8 mouse cellular contexts compared by ENCODE assay signal in the genomic region with DNA sequence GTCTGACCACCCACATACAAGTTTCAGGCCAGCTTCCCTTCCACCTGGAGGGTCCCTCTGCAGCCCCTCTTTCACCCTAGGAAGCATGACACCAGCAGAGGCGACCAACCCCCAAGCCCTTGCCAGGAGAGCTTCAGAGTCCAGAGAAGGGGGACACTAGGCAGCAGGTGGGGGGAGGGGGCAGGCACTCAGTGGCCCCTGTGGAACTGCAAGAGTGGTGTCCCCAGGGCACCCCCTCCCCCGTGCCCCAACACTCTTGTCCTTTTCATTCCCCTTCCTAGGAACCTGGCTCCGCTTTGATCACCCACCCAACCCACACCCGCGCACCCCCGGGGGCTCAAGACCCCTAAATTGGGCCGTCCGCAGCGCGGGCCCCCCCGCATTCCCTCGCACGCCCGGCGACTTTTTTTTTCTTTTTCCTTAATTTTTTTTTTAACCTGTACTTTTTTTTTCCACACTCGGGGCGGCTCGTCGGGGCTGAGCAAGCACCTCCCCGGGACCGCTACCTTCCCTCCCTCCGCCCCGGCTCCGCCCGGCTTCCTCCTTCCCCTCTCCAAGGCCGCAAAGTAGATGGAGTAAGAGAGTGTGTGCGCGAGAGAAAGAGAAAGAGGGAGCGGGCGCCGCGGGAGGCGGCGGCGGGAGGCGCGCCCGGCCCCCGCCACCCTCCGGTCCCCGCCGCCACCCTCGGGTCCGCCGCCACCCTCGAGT. TPM values are rescaled to one million over a fixed set of nuclear protein-coding genes. Genes with fewer than 3 reads are reported as not detected.
A peak's percentile ranks its signal among the peaks of the same experiment; 100 is the strongest.
DNase-seq lines count a peak whose midpoint lies in the region; ATAC-seq lines count a peak whose summit lies in the region.

No protein-coding gene starts in this region.

- H3K4me3 ChIP-seq in forebrain, embryonic 13.5 days, result peak overlapping the region; percentile 77
- peak overlapping the region; percentile 85 for H3K4me3 ChIP-seq in intestine, embryonic 15.5 days (replicated peaks)
- H3K4me3 ChIP-seq in neural tube, embryonic 12.5 days, result peak overlapping the region; percentile 79

- H3K36me3 ChIP-seq in forebrain, embryonic 13.5 days (ENCODE audit: poor library complexity, severe bottlenecking), result peaks cover 5% of the 10 kb centered on the region; the same call in 1 of the 2 replicates
- H3K36me3 ChIP-seq in intestine, embryonic 15.5 days, result no peaks in the 10 kb centered on the region
- peaks cover 5% of the 10 kb centered on the region; the same call in 1 of the 2 replicates for H3K36me3 ChIP-seq in neural tube, embryonic 12.5 days

- peaks cover 11% of the 10 kb centered on the region; the same call in 1 of the 2 replicates for H3K27me3 ChIP-seq in forebrain, embryonic 13.5 days
- H3K27me3 ChIP-seq in intestine, embryonic 15.5 days (replicated peaks), result 0 out of 2 replicates have a peak, but pooled peaks cover 5% of the 10 kb centered on the region
- 0 out of 2 replicates have a peak, but pooled peaks cover 5% of the 10 kb centered on the region for H3K27me3 ChIP-seq in neural tube, embryonic 12.5 days (replicated peaks)

- H3K4me1 ChIP-seq in forebrain, embryonic 13.5 days, result peaks cover 10% of the 10 kb centered on the region
- H3K4me1 ChIP-seq in intestine, embryonic 15.5 days (replicated peaks), result peaks cover 5% of the 10 kb centered on the region
- H3K4me1 ChIP-seq in neural tube, embryonic 12.5 days, result peaks cover 12% of the 10 kb centered on the region; the same call in 1 of the 2 replicates

- peak overlapping the region; percentile 73 for H3K4me2 ChIP-seq in forebrain, embryonic 13.5 days
- H3K4me2 ChIP-seq in intestine, embryonic 15.5 days (replicated peaks), result peak overlapping the region; percentile 94
- peak overlapping the region; percentile 80 for H3K4me2 ChIP-seq in neural tube, embryonic 12.5 days (replicated peaks)

- peak; percentile 36 for DNase-seq in retina, postnatal 1 day
- no peak for DNase-seq in retina, embryonic 14.5 days (ENCODE audit: low spot score)
- peak; percentile 53 for DNase-seq in brain, adult 2 months (ENCODE audit: low read depth, low spot score)
- peak; percentile 71 to 72 for DNase-seq in lung, adult 18-20 months
- DNase-seq in natural killer cell, adult 2 months (ENCODE audit: low spot score in 2 of 2), result no peak

- 1% methylated on average over 35 of the region's 46 CpGs for WGBS in forebrain, embryonic 13.5 days
- WGBS in intestine, embryonic 15.5 days, result under 1% methylated on average over 30 of the region's 46 CpGs
- WGBS in neural tube, embryonic 12.5 days, result under 1% methylated on average over 31 of the region's 46 CpGs

- H3K27ac ChIP-seq in forebrain, embryonic 13.5 days, result peak overlapping the region; percentile 82
- peak overlapping the region; percentile 87 for H3K27ac ChIP-seq in intestine, embryonic 15.5 days
- H3K27ac ChIP-seq in neural tube, embryonic 12.5 days, result peak overlapping the region; percentile 68; the same call in 1 of the 2 replicates

- peaks cover 3% of the 10 kb centered on the region; the same call in 1 of the 2 replicates for H3K9me3 ChIP-seq in forebrain, embryonic 13.5 days (replicated peaks)
- no peaks in the 10 kb centered on the region for H3K9me3 ChIP-seq in intestine, embryonic 15.5 days
- H3K9me3 ChIP-seq in neural tube, embryonic 12.5 days, result peaks cover 7% of the 10 kb centered on the region

- ATAC-seq in forebrain, embryonic 13.5 days, result peak; percentile 74
- ATAC-seq in intestine, embryonic 15.5 days, result peak; percentile 76
- peak; percentile 75 for ATAC-seq in neural tube, embryonic 12.5 days (ENCODE audit: low FRiP score, low read depth)

- peak overlapping the region; percentile 78 for H3K9ac ChIP-seq in forebrain, embryonic 13.5 days
- H3K9ac ChIP-seq in intestine, embryonic 15.5 days, result peak overlapping the region; percentile 86
- H3K9ac ChIP-seq in neural tube, embryonic 12.5 days, result peak overlapping the region; percentile 83

RNA-seq across cellular contexts. Expression of a gene that starts 0.7 kb away (rescaled TPM):
- polyA plus RNA-seq in forebrain, embryonic 13.5 days (2015; fragmentation: Nextera tagmentation; extraction: Ambion mirVana), result 7.0 and 8.5 TPM in 2 replicates
- 5.4 and 6.2 TPM in 2 replicates for polyA plus RNA-seq in intestine, embryonic 15.5 days (2015; fragmentation: Nextera tagmentation; extraction: Ambion mirVana)
- polyA plus RNA-seq in neural tube, embryonic 12.5 days (2016; fragmentation: Nextera tagmentation; extraction: Ambion mirVana), result 9.1 and 9.3 TPM in 2 replicates

Comparison
In these comparisons a context has a peak if more than half of its experiments do, and no peak if none do; other contexts are left out.
1. DNase-seq: peak in retina, postnatal 1 day (single experiment), brain, adult 2 months (single experiment) and lung, adult 18-20 months (2 of 2); none in retina, embryonic 14.5 days (single experiment) and natural killer cell, adult 2 months (0 of 2).
2. Peak in every context shown above with its lines, with median percentiles within 50 percentile points of each other: ATAC-seq, H3K27ac ChIP-seq, H3K4me2 ChIP-seq, H3K4me3 ChIP-seq and H3K9ac ChIP-seq.